Mouse (Mus musculus) kidney, embryonic 16.5 days (tissue): ENCODE measurements at regions not wholly inside any gene's neighbourhood (a gene's known extent, or its start where the extent isn't known, plus 50 kb on each side); places are given as distances from the start of the nearest gene placed in this dataset.

Experiments used
- ATAC-seq: fragments of 200-750 bp; cut with Nextera tagmentation; 2 replicates; pipeline ENCODE4 v1.8.0; 2017; ENCODE audit warnings: moderate TSS enrichment; ENCODE audit not compliant: low FRiP score, low TSS enrichment
- H3K27ac ChIP-seq: fragments of 300-500 bp; sonication (generic); 2 replicates; pipeline ENCODE4 v1.5.1; 2014; ENCODE audit warnings: low read length
- H3K27me3 ChIP-seq: fragments of 300-500 bp; sonication (generic); 2 replicates; pipeline ENCODE4 v1.6.1; 2014; ENCODE audit warnings: low read length, control low read depth, mixed read lengths; ENCODE audit not compliant: insufficient read depth
- H3K36me3 ChIP-seq: fragments of 300-500 bp; sonication (generic); 2 replicates; pipeline ENCODE4 v1.6.1; 2014; ENCODE audit warnings: low read length, control low read depth, mixed read lengths; ENCODE audit not compliant: insufficient read depth
- H3K4me1 ChIP-seq: fragments of 300-500 bp; sonication (generic); 2 replicates; pipeline ENCODE4 v1.6.1; 2014; ENCODE audit warnings: low read length, control low read depth, mixed read lengths; ENCODE audit not compliant: insufficient read depth
- H3K4me2 ChIP-seq: fragments of 300-500 bp; sonication (generic); replicated peaks from 2 replicates; pipeline ENCODE4 v1.6.1; 2014; ENCODE audit warnings: low read depth, low read length
- H3K4me3 ChIP-seq: fragments of 300-500 bp; sonication (generic); 2 replicates; pipeline ENCODE4 v1.5.1; 2014; ENCODE audit warnings: mild to moderate bottlenecking, low read length
- H3K9ac ChIP-seq: fragments of 300-500 bp; sonication (generic); replicated peaks from 2 replicates; pipeline ENCODE4 v1.6.1; 2014; ENCODE audit warnings: low read length
- H3K9me3 ChIP-seq: fragments of 300-500 bp; sonication (generic); 2 replicates; pipeline ENCODE4 v1.6.1; 2016; ENCODE audit warnings: low read length, control low read depth
- WGBS: fragments of 180-500 bp; shearing (Covaris S2); extraction: QIAGEN DNeasy Blood & Tissue Kit; methylation state at CpG from one replicate; pipeline ENCODE4 v1.1.7; 2014; 5-methylcytosine and 5-hydroxymethylcytosine counted together

DNA sequence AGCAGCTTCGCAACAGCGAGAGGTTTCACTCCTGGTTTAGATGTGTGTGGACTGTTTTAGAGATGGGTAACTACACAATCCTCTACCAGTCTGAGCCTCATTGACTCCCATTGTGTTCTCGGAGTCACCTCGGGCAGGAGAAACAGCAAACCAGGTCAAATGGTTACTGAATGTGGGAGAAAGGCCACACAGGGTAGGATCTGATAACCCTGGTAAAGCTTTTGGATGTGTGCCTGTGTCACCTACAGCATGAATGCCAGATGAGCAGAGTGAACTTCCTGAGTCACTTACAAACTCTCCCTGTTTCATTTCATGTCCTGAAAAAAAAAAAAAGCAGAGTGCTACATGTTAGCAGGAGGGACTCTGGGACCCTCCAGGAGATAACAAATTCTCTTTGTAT is 201.0 kb downstream of the Tfec start:
- no peak overlapping the region for H3K27ac ChIP-seq
- H3K9ac ChIP-seq: no peak overlapping the region
- no peak overlapping the region for H3K4me2 ChIP-seq
- WGBS: 82% methylated on average over 4 of the region's 4 CpGs
- H3K9me3 ChIP-seq: no peaks in the 10 kb centered on the region
- H3K4me3 ChIP-seq: no peak overlapping the region
- no peaks in the 10 kb centered on the region for H3K4me1 ChIP-seq
- H3K36me3 ChIP-seq: no peaks in the 10 kb centered on the region
- no peaks in the 10 kb centered on the region for H3K27me3 ChIP-seq
- no peak for ATAC-seq

DNA sequence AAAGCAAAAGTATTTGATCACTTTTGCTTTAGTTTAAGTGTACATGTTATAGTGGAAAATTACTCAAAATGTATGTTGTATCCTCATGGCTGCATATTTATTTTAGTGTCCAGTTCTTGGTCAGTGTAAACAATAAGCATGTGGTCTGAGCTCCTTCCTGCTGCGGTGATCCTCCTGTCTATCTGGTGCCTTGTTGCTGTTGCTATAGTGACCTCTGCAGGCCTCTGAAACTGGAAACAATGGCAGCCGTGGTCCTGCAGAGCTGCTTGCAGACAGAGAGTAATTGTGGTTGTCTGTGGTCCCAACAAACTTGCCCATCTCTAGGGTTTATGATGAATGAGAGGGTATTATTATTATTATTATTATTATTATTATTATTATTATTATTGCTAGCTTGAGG is 230.2 kb downstream of the Tfec start:
- H3K36me3 ChIP-seq: no peaks in the 10 kb centered on the region
- WGBS: 2% methylated on average over 2 of the region's 2 CpGs
- no peak overlapping the region for H3K9ac ChIP-seq
- no peak overlapping the region for H3K27ac ChIP-seq
- no peak; the same call in 1 of the 2 replicates for ATAC-seq
- no peaks in the 10 kb centered on the region for H3K4me1 ChIP-seq
- H3K27me3 ChIP-seq: no peaks in the 10 kb centered on the region
- H3K4me3 ChIP-seq: no peak overlapping the region
- no peak overlapping the region for H3K4me2 ChIP-seq
- H3K9me3 ChIP-seq: 0 out of 2 replicates have a peak, but pooled peaks cover 9% of the 10 kb centered on the region

GRCm38 (mm10) chr6:16667241-16667640 is 231.0 kb downstream of the Tfec start:
- no peak overlapping the region for H3K4me3 ChIP-seq
- no peak overlapping the region for H3K4me2 ChIP-seq
- peak; percentile 31; the same call in 1 of the 2 replicates for ATAC-seq
- H3K27ac ChIP-seq: no peak overlapping the region
- no peaks in the 10 kb centered on the region for H3K4me1 ChIP-seq
- 19% methylated on average over 6 of the region's 6 CpGs for WGBS
- no peaks in the 10 kb centered on the region for H3K27me3 ChIP-seq
- H3K36me3 ChIP-seq: no peaks in the 10 kb centered on the region
- H3K9ac ChIP-seq: no peak overlapping the region
- 0 out of 2 replicates have a peak, but pooled peaks cover 9% of the 10 kb centered on the region for H3K9me3 ChIP-seq

DNA sequence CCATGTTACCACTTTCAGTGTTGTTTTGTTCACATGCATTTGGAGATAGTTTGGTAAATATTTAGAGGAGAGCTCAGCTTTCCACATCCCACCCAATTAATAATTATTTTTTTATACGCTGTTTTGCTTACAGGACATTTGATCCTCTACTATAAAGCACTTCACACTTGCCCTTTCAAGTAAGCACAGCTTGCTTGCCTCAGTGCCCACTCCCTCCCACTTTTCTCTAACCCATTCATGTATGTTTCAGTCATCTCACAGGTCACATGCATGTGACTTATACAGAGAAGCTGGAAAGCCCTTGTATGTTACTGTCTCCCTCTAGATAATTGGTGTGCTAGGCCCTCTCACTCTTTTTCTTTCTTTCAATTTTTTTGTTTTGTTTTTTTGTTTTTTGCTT is 252.0 kb downstream of the Tfec start:
- Histone ChIP-seq H3K4me3 (no peak overlapping the region), H3K9ac (no peak overlapping the region), H3K9me3 (no peaks in the 10 kb centered on the region), H3K27ac (no peak overlapping the region), H3K27me3 (no peaks in the 10 kb centered on the region), H3K36me3 (no peaks in the 10 kb centered on the region), H3K4me2 (no peak overlapping the region), H3K4me1 (no peaks in the 10 kb centered on the region)
- no peak for ATAC-seq
- 45% methylated on average over 1 of the region's 1 CpGs for WGBS

DNA sequence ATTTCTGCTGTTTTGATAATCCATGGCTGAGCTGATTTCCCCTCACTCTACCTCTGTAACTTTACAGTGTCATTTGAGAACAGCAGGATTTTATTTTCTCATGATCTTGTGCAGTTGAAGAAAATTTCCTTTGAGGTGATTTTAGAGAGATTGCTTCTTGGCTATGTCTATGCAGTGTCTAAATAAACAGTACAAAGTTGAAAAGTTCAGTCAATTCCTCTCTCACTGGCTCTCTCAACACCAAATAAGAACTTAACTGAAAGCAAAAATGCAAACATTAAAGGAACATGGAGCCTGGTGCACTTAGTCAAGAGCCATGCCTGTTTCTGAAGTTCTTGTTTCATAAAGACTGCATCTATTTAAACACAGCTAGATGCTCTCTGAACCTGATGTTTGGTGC is 254.7 kb downstream of the Tfec start:
- no peak for ATAC-seq
- H3K27ac ChIP-seq: no peak overlapping the region

DNA sequence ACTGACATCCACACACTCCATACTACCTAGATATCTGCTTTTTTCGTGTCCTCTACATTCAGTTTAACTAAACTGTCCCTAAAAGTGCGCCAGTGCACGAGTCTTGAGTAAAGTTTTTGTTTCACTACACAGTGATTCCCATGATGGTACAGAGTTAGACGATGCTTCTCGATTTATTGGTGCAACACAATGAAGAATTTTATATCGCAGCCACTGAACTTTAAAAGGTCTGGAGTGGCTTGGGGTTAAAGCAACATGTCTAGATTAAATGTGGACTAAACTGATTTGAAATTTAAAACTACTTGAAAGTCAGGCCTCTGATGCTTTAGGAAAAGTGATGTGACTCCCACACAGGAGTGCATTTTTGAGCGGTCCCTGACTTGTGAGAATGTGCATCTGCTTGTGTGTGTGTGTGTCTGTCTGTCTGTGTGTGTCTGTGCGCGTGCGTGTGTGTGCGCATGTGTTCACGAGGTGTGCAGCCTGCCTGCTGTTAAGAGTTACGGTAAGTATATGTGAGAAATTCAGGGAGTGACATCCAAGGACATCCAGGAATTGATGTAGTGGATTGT is 261.4 kb downstream of the Tfec start:
- Histone ChIP-seq H3K9ac (no peak overlapping the region), H3K27ac (no peak overlapping the region), H3K4me3 (no peak overlapping the region), H3K9me3 (no peaks in the 10 kb centered on the region), H3K4me1 (no peaks in the 10 kb centered on the region), H3K4me2 (no peak overlapping the region), H3K36me3 (no peaks in the 10 kb centered on the region), H3K27me3 (no peaks in the 10 kb centered on the region)
- peak; percentile 69 for ATAC-seq
- 46% methylated on average over 13 of the region's 13 CpGs for WGBS

More for the DNA sequence above, 254.7 kb downstream of the Tfec start:
- Histone ChIP-seq H3K36me3 (no peaks in the 10 kb centered on the region), H3K4me1 (no peaks in the 10 kb centered on the region), H3K9me3 (no peaks in the 10 kb centered on the region), H3K9ac (no peak overlapping the region), H3K4me2 (no peak overlapping the region), H3K27me3 (no peaks in the 10 kb centered on the region), H3K4me3 (no peak overlapping the region)

DNA sequence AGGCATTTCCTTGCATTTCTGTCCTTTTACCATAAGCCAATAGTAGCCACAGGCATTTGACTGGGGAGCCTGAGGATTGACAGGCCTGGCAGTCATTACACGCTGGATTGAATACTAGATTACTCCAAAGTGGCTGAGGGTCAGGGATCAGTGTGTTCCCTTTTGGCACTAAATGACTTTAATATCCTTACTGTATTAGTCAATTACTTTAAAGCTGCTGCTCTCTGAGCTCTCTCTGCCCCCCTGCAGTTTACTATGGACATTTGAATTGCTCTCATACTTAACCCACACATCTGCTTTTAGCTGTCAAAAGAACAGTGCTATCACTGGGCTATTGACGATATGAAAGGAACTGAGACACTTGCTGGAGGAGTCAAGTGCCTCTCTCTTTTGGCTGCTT is 262.1 kb downstream of the Tfec start:
- Histone ChIP-seq H3K9me3 (no peaks in the 10 kb centered on the region), H3K4me3 (no peak overlapping the region), H3K36me3 (no peaks in the 10 kb centered on the region), H3K4me1 (no peaks in the 10 kb centered on the region), H3K27ac (no peak overlapping the region), H3K27me3 (no peaks in the 10 kb centered on the region), H3K4me2 (no peak overlapping the region), H3K9ac (no peak overlapping the region)
- 39% methylated on average over 2 of the region's 2 CpGs for WGBS
- no peak; the same call in 1 of the 2 replicates for ATAC-seq

- H3K27ac ChIP-seq: no peak overlapping the region
- no peaks in the 10 kb centered on the region for H3K4me1 ChIP-seq
- no peaks in the 10 kb centered on the region for H3K36me3 ChIP-seq
- no peak overlapping the region for H3K9ac ChIP-seq
- no peak overlapping the region for H3K4me2 ChIP-seq
- no peak overlapping the region for H3K4me3 ChIP-seq
- H3K9me3 ChIP-seq: no peaks in the 10 kb centered on the region
- no peaks in the 10 kb centered on the region for H3K27me3 ChIP-seq
- 49% methylated on average over 9 of the region's 9 CpGs for WGBS
- ATAC-seq: peak; percentile 71
Observed at GRCm38 (mm10) chr6:16607393-16608023, 290.7 kb downstream of the Tfec start.

GRCm38 (mm10) chr6:16606687-16607392 is 291.4 kb downstream of the Tfec start:
- H3K9ac ChIP-seq: no peak overlapping the region
- no peak overlapping the region for H3K4me3 ChIP-seq
- ATAC-seq: peak; percentile 49
- no peaks in the 10 kb centered on the region for H3K36me3 ChIP-seq
- no peak overlapping the region for H3K27ac ChIP-seq
- no peaks in the 10 kb centered on the region for H3K4me1 ChIP-seq
- H3K27me3 ChIP-seq: no peaks in the 10 kb centered on the region
- H3K4me2 ChIP-seq: no peak overlapping the region
- H3K9me3 ChIP-seq: no peaks in the 10 kb centered on the region
- WGBS: 65% methylated on average over 4 of the region's 4 CpGs

- 82% methylated on average over 2 of the region's 2 CpGs for WGBS
- no peaks in the 10 kb centered on the region for H3K9me3 ChIP-seq
- no peaks in the 10 kb centered on the region for H3K4me1 ChIP-seq
- no peak overlapping the region for H3K4me2 ChIP-seq
- ATAC-seq: no peak
- H3K36me3 ChIP-seq: no peaks in the 10 kb centered on the region
- H3K9ac ChIP-seq: no peak overlapping the region
- H3K27ac ChIP-seq: no peak overlapping the region
- H3K4me3 ChIP-seq: no peak overlapping the region
- no peaks in the 10 kb centered on the region for H3K27me3 ChIP-seq
Observed at GRCm38 (mm10) chr6:16592411-16592810, 305.8 kb downstream of the Tfec start.
